Mouse (Mus musculus) testis, adult 2 months (tissue): ENCODE data around the gene Gpr37l1.
"Not testable (repeated sequence)": the region's sequence is repeated elsewhere in the genome, so short reads cannot be mapped to it uniquely, and the experiment has no call there.

ENCODE experiments used
- CTCF ChIP-seq: fragments of 200-500 bp; IDR thresholded peaks from 2 replicates; pipeline ENCODE4 v1.5.1; 2012; ENCODE audit warnings: low read depth, mild to moderate bottlenecking, inconsistent platforms, low read length, moderate library complexity; ENCODE audit not compliant: control insufficient read depth, insufficient read depth, insufficient replicate concordance
- POLR2A ChIP-seq: fragments of 200-500 bp; IDR thresholded peaks from 2 replicates; pipeline ENCODE4 v1.6.1; 2012; ENCODE audit warnings: low read depth, mild to moderate bottlenecking, inconsistent platforms, low read length, moderate library complexity; ENCODE audit not compliant: control insufficient read depth

DNA sequence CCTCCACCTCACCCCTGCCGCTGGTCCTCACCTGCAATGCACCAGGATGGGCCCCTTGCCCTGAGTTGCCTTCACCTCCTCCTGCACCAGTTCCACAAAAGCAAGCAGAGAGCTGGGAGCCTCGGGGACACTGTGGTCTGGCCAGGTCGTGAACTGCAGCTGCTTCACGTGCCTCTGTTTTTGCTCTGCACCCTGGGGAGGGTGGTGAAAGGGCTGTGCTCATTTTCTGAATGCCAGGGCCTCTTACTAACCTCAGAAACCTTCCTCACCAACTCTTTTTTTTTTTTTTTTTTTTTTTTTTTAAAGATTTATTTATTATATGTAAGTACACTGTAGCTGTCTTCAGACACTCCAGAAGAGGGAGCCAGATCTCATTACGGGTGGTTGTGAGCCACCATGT, 56.2 kb downstream of the Gpr37l1 start:
- not testable (repeated sequence) for TF ChIP-seq POLR2A, CTCF
